Mouse (Mus musculus): Measurements from ENCODE around the gene Isy1.

The Isy1 gene

DNA sequence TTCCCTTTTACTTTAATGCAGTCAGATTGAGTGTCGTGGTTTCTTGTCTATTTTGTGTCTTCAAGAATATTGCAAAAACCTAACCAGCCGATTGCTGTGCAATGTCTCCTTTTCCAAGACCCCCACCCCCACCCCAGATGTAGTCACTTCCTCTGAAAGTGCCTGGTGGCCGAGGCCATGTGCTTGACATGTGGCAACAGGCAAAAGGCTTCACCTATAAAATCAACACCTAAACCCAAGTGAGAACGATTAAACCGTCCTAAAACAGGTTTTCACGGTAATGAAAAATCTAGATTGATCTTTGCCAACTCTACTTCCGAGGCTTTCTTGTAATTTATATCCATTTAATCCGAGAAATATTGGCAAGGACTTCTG, 11.2 kb upstream of the Isy1 start:
- no peak for DNase-seq (ENCODE audit: low read depth)

DNA sequence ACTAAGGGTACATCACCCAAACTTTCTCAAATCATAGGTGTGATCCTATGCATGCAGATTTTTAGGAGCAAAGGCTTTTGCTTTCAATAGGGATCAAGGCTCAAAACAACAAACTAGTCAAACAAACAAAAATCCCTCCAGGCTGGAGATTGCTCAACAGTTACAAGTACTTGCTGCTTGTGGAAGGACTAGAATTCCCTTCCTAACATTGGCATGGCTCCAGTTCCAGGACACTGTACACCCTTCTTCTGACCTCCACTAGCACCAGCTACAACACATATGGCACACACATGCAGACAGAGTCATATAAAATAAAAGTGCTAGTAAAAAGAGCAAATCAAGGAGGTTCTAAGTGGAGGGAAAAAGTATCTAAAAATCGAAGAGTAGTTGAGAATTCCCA, 8.2 kb upstream of the Isy1 start:
- DNase-seq (ENCODE audit: low read depth): no peak

DNA sequence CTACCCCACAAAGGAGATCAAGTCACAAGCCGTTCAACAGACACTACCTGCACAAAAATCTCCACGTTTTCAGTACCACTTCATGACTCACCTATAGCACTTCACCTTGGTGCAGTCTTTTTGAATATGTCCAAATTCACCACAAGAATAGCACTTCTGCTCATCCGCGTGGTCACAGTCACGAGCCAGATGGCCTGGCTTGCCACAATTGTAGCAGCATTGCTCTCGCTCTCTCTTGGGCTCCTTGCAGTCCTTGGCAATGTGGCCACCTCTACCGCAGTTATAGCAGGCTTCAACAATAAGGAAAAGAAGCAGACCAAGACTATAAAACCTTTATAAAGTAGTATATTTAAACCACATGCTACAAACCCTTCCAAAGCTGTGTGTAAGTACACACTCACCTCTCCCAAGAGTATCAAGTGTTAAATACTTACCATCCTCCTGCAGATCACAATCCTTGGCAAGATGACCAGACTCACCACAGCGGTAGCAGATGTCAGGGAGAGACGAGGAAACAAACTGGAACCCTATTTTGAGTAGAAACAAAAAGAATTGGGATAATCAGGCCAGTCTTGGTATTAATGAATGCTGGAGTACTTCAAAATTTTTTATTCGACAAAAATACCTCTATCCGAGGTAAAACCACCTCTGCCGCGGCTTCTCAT, 6.6 kb upstream of the Isy1 start:
- no peak for DNase-seq (ENCODE audit: low read depth)

DNA sequence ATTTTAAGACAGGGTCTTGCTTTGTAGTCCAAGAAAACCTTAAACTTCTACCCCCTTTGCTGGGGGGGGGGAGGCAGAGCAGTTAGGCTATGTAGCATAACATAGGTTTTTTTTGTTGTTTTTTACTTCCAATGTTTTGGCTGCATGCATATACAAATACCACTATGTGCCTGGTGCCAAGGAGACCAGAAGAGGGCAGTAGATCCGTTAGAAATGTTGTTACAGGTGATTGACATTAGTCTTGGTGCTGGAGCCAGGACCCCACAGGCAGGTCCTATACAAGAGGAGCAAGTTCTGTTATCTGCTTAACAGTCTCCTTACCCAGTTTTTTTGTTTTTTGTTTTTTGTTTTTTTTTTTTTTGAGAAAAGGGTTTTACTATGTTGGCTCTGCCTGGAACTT, 3.7 kb upstream of the Isy1 start:
- no peak for DNase-seq (ENCODE audit: low read depth)

DNA sequence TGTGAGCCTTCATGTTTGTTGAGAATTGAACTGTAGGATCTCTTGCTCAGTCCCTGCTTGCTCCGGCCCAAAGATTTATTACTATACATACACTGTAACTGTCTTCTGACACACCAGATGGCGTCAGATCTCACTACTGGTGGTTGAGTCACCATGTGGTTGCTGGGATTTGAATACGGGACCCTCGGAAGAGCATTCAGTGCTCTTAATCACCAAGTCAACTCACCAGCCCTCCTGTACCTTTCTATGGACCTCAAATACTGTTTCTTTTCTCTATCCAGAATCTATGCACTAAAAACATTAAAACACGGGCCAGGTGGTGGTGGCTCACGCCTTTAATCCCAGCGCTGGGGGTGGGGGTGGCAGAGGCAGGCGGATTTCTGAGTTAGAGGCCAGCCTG, 3.0 kb upstream of the Isy1 start:
- DNase-seq (ENCODE audit: low read depth): no peak

DNA sequence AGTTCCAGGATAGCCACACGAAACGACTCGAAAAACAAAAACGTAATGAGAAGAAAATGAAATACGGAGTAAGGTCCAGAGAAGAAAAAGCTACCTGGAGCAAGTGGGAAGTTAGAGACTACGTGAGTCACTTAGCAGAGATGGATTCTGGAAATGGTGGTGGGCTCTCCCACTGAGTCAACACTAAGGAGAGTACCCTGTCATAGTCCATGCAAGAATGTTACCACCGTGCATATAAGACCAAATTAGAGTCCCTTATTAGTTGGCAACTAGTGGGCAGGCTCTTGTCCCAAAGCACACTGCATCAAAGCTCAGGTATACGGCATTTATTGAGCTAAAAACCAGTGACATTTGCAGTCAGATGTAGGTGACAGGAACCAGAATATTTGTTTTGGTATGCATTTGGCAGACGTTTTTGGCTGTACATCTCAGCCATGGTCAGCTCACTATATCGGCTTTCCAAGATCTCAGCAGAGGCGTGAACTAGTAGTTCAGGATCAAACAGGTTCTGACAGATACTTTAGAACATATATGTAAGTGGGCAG, 1.3 kb upstream of the Isy1 start:
- no peak for DNase-seq (ENCODE audit: low read depth)

DNA sequence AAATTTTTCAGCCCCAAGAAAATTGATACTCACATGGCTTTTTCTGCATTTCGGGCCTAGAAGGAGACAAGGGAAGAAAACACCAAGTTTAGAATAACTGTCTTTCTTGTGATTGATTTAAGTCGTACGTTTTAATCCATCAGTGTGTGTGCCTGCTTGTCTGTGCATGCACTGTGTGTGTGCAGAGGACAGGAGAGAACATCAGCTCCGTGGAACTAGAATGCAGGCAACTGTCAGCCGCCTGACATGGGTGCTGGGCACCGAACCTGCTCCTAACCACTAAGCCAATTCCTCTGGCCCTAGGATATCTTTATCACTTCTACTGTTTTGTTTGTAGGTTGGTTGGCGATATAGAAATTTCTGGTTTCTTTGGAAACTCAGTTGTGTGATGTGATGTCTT, 2.9 kb downstream of the Isy1 start, which contains the start of gene Gm45140:
Gene Gm45140, minus strand, starts transcription at position 101 of the 400 bp plus-strand sequence.
- no peak for DNase-seq (ENCODE audit: low read depth)

DNA sequence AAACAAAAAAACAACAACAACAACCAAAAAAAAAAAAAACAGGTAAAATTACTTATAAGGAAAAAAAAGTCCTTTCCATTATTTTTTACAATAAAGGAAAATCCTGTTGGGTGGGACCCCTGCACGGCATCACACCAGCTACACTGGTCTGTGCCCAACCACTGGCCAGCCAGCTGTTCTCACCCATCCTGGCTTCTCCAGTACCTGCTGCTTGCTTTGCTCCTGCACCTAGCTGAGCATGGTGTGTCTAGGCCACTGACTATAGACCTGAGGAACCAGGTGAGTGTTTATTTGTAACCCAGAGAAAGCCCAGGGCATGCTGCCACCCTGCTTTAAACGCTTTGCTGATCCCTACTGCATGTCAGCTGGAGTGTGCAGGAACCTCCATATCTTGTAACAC, 18.2 kb downstream of the Isy1 start:
- no peak for DNase-seq (ENCODE audit: low read depth)

DNA sequence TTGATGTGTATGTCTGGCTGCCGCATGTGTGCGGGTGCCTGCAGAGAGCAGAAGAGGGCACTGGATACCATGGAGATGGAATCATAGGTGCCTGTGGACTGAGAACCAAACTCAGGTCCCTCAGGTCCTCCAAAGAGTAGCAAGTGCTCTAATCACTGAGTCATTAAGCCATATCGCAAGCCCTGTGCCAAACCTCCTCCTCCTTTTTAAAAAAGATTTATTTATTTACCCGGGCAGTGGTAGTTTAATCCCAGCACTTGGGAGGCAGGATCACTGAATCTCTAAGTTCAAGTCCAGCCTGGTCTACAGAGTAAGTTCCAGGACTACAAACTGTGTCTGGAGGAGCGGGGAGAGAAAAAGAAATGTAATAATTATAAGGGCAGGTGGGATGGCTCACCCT, 24.1 kb downstream of the Isy1 start:
- DNase-seq (ENCODE audit: low read depth): no peak

DNA sequence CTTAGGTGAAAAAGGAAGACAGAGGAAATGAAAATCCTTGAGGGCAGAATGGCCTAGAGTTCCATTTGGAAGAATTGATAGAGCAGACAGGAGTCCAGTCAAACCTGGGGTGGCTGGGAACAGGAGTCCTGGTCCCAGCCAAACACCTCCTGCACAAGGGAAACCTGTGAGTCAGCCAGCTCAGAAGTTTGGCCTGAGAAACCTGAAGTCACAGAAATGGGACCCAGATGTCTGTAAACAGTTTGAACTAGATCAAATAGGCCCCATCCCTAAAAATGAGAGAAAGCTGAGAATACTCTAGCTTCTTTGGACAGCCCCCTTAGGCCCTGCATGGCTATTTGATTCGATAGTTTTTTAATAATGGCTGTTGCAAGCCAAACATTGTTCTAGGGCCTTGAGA, 25.9 kb downstream of the Isy1 start:
- DNase-seq (ENCODE audit: low read depth): no peak

DNA sequence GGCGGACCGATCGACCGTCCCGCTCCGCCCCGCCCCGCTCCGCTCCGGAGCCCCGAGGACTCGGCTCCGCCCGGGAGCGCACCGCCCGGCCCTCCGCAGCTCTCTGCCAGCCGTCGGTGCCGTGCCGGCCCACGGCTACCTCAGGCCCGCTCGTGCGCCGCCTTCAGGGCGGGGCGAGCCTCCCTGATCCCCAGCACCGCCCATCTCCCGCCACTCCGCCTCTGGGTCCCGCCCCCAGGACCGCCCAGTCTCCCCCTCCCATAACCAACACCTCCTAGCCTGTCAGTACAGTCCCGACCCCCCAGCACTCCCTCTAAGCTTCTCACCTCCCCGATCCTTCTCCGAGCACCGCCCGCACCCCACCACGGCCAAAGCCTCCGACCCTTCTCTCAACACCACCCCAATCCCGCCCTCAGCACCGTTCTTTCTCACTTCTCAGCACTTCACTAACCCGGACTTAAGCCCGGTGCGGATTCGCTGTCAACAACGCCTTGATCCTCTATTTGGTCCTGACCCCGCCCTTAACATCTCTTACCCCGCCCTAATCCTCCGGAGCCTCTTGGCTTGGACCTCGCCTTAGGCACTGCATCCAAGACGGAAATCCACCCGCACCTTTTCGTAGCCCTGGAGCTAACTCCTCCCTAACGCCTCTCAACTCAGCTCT, 26.8 kb downstream of the Isy1 start, which contains the start of gene Rab43:
Gene Rab43, minus strand, starts transcription at position 490 of the 664 bp plus-strand sequence.
- DNase-seq (ENCODE audit: low read depth): peak; percentile 79

DNA sequence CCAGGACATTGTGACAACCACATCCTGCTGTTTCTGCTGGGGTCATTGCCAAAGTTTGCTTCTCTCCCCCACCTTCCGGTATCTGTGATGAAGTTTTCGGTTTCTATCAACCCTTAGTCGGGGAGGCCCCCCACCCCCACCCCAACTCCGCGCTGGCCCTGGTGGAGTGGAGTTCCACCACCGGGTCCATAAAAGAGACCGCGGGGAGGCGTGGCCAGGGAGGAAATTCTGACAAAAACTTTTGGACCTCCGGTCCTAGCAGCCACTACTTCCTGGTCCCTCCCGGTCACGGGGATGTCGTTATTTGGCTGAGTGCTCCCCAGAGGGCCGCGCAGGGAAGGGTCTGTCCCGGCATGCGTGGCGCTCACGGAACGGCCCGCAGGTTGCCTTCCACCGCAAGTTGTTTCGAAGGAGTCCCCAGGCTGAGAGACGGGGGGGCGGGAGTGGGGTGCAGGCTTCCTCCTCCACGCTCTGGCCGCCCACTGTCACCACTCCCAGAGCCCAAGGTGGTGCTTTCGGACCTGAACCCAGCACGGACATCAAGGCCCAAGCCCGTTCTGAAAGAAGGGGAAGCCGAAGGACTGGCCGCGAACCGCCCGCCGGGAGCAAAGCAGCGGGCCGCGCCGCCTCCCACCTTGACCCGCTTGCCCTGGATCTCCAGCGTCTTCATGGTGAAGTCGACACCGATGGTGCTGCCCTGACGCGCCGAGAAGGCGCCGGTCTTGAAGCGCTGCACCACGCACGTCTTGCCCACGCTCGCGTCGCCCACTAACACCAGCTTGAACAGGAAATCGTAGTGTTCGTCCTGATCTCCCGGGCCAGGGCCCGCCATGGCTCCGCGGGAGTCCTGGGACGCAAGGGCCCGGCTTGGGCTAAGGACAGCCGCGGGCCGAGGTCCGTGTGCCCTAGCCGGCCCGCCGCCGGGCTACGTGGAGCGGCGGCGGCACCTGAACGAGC, 27.6 kb downstream of the Isy1 start:
- DNase-seq (ENCODE audit: low read depth): no peak

DNA sequence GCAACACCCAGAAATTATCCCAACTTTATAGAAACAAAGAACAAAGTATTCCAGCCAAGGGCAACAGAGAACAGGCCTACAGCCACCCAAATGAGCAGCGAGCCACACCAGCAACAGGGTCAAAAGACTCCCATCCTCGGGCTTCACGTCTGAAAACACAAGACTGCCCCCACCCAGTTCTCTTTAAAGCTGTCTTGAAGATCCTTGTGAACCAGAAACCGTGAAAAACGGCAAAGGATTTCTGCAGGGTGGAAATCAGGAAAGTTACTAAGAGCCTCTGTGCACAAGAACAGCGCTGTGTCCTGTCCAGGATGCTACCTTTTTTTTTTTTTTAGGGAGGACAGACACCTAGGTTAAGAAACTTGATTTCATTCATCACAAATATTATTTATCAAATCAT, 28.3 kb downstream of the Isy1 start:
- DNase-seq (ENCODE audit: low read depth): no peak

DNA sequence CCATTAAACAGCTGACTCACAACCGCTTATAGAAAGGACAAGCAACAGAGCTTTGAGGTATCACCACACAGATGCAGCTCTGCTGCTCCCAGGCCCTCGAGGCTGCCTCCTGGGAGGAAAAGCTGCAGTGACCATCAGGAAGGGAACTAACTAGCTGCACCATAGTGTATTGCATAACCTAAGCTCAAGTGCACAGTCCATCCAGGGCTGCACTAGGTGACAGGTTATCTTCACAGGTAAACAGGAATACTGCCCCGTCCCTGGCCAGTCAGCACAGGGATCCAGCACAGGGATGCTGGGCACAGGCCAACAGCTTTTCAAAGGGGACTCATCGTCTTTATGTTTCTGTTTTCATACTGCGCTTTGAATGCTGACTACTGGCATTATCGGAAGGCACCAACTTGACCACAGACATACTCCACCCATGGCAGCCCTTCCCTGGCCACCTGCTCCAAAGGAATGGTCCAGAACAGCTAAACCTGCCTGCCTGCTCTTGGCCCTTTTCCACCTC, 28.9 kb downstream of the Isy1 start:
- DNase-seq (ENCODE audit: low read depth): no peak

DNA sequence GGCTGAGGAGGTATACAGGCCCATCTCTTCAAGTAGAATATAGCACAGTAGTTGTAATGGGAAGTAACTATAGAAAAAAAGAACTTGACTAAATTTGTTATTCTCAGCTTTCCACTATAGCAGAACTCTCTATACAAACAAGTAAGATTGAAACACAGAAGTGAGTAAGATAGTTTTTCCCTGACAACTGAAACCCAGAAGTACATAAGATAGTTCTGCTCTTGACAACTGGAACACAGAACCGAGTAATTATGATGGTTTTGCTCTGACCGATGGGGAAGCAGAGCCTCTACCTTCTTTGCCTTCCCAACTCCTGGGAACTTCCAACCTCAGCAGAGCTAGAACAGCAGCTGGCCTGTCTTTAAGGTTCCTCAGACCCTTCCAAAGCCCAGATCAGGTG, 29.5 kb downstream of the Isy1 start:
- no peak for DNase-seq (ENCODE audit: low read depth)

DNA sequence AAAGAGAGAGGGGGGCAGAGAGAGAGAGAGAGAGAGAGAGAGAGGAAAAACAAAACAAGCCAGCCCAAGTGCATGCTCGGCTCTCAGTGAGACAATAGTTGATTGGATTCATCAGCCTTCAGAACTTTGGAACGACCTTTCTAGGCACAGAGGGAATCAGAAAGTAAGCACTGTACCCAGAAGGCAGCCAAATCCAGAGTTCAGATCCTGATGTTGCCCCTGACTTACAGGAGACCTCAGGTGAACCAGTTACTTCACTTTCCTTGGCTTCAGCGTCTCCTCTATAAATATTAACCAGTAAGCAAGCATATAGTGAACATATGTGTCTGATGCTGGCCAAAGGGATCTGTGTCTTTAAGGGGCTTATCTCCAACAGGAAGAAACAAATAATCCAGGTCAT, 30.1 kb downstream of the Isy1 start:
- no peak for DNase-seq (ENCODE audit: low read depth)

DNA sequence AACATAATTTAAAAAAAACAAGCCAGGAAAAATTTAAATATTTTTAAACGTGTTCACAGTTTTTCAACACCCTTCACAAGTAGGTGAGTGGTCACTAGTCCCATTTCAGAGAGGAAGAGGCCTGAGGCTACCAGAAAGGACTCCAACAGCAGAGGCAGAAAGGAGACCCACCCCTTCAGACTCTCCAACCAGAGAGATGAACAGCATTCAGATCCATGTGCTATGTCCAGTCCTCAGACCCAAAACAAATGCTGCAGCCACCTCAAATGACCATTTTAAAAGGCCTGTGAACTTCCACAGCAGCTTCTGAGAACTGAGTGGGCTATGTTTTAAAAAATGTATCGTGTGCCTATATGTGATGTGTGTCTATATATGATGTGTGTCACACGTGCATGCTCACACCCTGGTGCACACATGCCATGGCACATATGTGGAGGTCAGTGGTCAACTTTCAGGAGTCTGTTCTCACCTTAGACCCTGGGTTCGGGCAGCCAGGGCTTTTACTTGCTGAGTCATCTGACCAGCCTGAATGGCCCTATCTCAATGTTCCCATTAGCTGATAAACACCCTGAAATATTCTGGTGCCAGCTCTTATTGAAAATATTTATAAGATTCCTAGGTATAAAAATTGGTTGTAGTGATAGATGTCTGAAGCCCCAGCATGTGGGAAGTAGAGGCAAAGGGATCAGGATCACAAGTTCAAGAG, 30.7 kb downstream of the Isy1 start:
- DNase-seq (ENCODE audit: low read depth): no peak

DNA sequence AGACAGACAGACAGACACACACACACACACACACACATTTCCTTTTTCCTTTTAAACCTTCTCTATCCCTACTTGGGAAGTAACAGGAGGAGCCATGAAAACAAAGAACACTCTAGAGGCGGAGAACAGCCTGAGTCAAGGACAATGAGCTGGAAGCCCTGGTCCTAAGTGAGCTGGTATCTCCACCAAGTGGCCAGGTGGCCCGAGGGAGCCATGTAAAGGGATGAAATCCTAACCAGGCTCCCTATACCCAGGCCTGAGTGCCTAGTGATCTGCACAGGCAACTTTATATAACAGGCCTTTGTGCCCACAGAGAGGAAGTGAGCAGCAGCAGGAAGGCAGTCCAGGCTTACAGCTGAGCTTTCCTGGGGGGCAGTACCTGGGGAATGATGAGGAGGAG, 31.7 kb downstream of the Isy1 start:
- DNase-seq (ENCODE audit: low read depth): no peak

DNA sequence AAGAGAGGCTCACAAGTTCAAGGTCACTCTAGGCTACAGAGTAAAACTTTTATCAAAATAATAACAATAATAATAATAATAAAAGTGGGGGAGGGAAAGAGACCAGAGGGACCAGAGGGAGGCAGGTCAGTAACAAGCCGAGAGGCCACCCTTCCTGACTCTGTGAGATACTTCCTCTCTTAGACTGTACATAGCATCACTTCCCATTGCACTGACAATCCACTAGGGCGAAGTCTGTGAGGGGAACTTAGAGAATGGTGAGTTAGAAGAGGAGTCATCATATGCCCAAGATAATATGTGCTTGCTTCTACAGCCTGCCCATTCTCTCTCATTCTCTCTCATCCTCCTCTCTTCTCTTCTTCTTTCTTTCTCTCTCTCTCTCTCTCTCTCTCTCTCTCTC, 32.6 kb downstream of the Isy1 start:
- DNase-seq (ENCODE audit: low read depth): no peak

DNA sequence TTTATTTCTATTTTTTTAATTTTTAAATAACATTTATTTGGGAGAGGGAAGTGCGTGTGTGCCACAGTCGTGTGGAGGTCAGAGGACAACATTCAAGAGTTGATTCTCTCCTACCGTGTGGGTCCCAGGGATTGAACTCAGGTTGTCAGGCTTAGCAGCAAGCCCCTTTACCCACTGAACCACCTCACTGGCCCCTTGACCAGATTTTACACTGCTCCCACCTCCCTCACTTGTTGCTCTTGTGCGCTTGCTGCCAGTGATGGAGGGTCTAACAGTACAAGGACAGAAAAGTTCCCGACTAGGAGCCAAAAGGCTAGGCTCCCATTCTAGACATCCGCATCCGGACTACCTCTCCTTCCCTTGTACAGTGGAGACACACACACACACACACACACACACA, 33.1 kb downstream of the Isy1 start:
- DNase-seq (ENCODE audit: low read depth): no peak

DNA sequence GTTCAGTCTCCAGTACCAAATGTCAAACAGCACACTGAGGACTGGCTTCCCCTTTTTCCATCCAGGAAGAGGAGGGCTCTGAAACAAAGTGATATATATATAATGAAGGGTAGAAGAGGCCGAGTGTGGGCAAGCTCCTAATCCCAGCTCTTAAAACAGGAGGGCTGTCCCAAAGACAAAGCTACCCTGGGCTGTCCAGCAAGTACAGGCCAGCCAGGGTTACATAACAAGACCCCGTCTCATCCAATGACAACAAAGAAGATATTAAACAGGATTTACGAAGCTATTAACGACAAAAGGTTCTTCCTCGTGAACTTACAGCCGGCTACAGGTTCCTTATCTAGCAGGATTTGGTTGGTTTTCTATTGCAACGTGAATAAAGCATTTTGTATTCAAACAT, 33.7 kb downstream of the Isy1 start:
- DNase-seq (ENCODE audit: low read depth): no peak

DNA sequence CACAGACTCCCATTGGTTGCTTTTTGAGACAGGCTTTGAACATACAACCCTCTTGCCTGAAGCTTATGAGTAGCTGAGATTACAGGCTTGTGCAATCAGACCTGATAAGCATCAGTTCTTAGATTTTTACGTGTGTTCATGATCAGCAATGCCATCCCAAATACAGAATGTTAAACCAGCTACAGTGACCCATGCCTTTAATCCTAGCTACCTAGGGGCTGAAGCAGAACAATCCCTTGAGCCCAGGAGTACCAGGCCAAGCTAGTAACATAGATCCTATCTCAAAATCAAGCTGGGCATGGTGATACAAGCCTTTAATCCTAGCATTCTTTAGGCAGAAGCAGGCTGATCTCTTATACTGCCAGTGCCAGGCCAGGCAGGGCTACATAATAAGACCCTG, 34.6 kb downstream of the Isy1 start:
- DNase-seq (ENCODE audit: low read depth): no peak
